Mouse (Mus musculus) gastrocnemius, adult 2 months (tissue): ENCODE data around the gene Olfr1090. TPM values are rescaled to one million over a fixed set of nuclear protein-coding genes. Genes with fewer than 3 reads are reported as not detected.

Experiments
- DNase-seq: peaks from one replicate; pipeline ENCODE4 v3.0.0; 2022
- H3K27ac ChIP-seq: fragments of 200-600 bp; 2 replicates; pipeline ENCODE4 v1.8.1; 2022; ENCODE audit warnings: mild to moderate bottlenecking
- H3K4me3 ChIP-seq: fragments of 200-600 bp; 2 replicates; pipeline ENCODE4 v1.8.1; 2022; ENCODE audit warnings: mild to moderate bottlenecking, moderate library complexity
- CTCF ChIP-seq: fragments of 200-600 bp; IDR thresholded peaks from 2 replicates; pipeline ENCODE4 v1.8.1; 2022; ENCODE audit warnings: antibody characterized with exemption, mild to moderate bottlenecking, moderate library complexity
- intact Hi-C: fragments of 180-260 bp; cut with DNase I; formaldehyde crosslinking; loops from one replicate; pipeline ENCODE4 v1.15.1; 2025
- long read RNA-seq, 2 experiments: library from polyadenylated mRNA; stranded (forward); transcript quantifications; one replicate each; pipeline ENCODE4 v2.0.0; 2021
- total RNA-seq, 2 experiments: library from RNA; stranded (reverse); gene quantifications; 2 replicates each; pipeline ENCODE4 v1.2.3; 2021

The Olfr1090 gene
- not detected for total RNA-seq
- long read RNA-seq, experiment 1: 0 reads
- long read RNA-seq, experiment 2: 0 reads

DNA sequence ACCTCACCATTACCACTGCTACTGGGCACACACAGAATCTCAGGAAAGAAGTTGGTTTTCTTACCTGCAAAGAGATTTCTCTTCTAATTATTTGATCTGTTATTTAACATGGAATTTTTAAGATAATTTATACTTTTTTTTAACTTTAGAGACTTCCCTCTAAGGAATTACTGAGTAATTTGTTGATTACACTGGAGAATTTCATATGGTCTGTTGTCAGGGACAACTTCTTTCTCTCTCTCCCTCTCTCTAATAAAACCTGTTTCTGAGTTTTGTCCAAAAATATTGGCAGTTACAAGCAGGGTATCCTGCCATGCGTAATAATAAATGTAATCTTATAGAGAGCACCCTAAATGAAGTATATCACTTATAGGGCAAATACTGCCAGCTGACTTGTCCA lies at the start of gene Olfr1090:
Gene Olfr1090 (minus strand): TSS at position 101 of the 400 bp plus-strand sequence.
- no peak within 1 kb of the TSS for H3K4me3 ChIP-seq
- intact Hi-C loops: no loop called here
- no peak for TF ChIP-seq CTCF
- H3K27ac ChIP-seq: no peak within 1 kb of the TSS
- DNase-seq: no peak

- DNase-seq: no peak
- Histone ChIP-seq H3K4me3 (no peak within 1 kb of the TSS), H3K27ac (no peak within 1 kb of the TSS)
- intact Hi-C loops: no loop called here
- no peak for TF ChIP-seq CTCF
Measured at GRCm38 (mm10) chr2:86782179-86782578, 23.4 kb upstream of the Olfr1090 start, which contains the start of gene Olfr1093. Gene Olfr1093 (plus strand): TSS chr2:86782479.

DNA sequence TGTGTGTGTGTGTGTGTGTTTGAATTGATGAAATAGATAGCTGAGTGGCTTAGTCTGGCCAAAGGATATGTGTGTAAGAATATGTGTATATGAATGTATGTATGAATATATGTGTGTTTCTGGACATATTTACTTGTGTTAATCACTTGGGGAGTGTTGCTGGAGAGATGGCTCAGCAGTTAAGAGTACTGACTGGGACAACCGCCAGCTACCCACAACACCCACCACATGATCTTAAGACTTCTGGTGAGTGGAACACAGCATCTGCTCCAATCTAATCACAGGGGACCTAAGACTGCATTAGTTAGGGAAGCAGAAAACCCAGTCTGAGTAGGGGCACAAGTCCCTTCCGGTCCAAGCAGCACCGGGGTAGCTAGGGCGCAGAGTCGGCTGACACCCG lies 2.3 kb upstream of the Olfr1090 start:
- no peak overlapping the region for H3K4me3 ChIP-seq
- intact Hi-C loops: no loop called here
- TF ChIP-seq CTCF: no peak
- H3K27ac ChIP-seq: no peak overlapping the region
- no peak for DNase-seq

DNA sequence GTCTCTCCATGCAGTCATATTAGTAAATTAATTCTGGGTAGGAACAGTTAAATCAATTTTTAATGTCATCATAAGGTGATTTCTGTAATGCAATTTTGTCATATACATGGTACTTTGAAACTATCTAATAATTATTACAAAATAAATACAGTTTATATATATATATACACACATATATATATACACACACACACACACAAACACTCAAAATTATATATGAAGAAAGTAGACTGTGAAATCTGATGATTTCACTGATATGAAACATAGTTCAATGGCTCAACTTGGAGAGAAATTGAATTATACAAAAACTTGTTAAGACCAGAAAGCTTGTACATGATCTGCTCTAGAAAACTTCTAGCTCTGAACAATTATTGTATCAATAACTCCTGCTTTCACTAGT lies 25.2 kb downstream of the Olfr1090 start, which contains the start of gene Olfr1089:
Gene Olfr1089 (minus strand): TSS at position 101 of the 400 bp plus-strand sequence.
- H3K4me3 ChIP-seq: no peak within 1 kb of the TSS
- DNase-seq: no peak
- intact Hi-C loops: no loop called here
- H3K27ac ChIP-seq: no peak within 1 kb of the TSS
- no peak for TF ChIP-seq CTCF

Other genes starting within 250 kb of the Olfr1090 start
- gene Olfr1079, start 216.5 kb downstream of the Olfr1090 start, total RNA-seq: not detected
- not detected for gene Olfr1080, start 200.8 kb downstream of the Olfr1090 start, total RNA-seq
- gene Olfr1082, start 160.0 kb downstream of the Olfr1090 start, total RNA-seq: not detected
- gene Olfr1084, start 119.3 kb downstream of the Olfr1090 start, total RNA-seq: not detected
- not detected for gene Olfr1085, start 97.0 kb downstream of the Olfr1090 start, total RNA-seq
- gene Olfr1086, start 78.9 kb downstream of the Olfr1090 start, total RNA-seq: not detected
- not detected for gene Olfr1087, start 60.6 kb downstream of the Olfr1090 start, total RNA-seq
- gene Olfr1089, start 25.3 kb downstream of the Olfr1090 start, total RNA-seq: not detected
- gene Olfr1093, start 23.5 kb upstream of the Olfr1090 start, total RNA-seq: not detected
- not detected for gene Olfr141, start 51.0 kb upstream of the Olfr1090 start, total RNA-seq
- gene Olfr1094, start 65.7 kb upstream of the Olfr1090 start, total RNA-seq: not detected
- gene Olfr1095, start 92.7 kb upstream of the Olfr1090 start, total RNA-seq: not detected
- gene Gm13723, start 115.8 kb upstream of the Olfr1090 start, total RNA-seq: not detected
- gene Olfr1097, start 133.2 kb upstream of the Olfr1090 start, total RNA-seq: not detected
- not detected for gene Olfr1098, start 165.6 kb upstream of the Olfr1090 start, total RNA-seq
- gene Olfr1099, start 201.7 kb upstream of the Olfr1090 start, total RNA-seq: not detected
- gene Olfr1100, start 221.0 kb upstream of the Olfr1090 start, total RNA-seq: not detected
- not detected for gene Olfr1101, start 232.2 kb upstream of the Olfr1090 start, total RNA-seq
- gene Olfr1102, start 239.4 kb upstream of the Olfr1090 start, total RNA-seq: not detected